Mouse (Mus musculus) heart, adult 2 months (tissue): ENCODE results near the gene Wars. TPM values are rescaled to one million over a fixed set of nuclear protein-coding genes. Genes with fewer than 3 reads are reported as not detected.

ENCODE experiments used
- DNase-seq, 2 experiments: peaks; one replicate each; pipeline ENCODE4 v3.0.0; 2021
- H3K27ac ChIP-seq: fragments of 200-600 bp; 2 replicates; pipeline ENCODE4 v1.8.1; 2022
- H3K27me3 ChIP-seq: fragments of 200-500 bp; 2 replicates; pipeline ENCODE4 v1.6.1; 2012; ENCODE audit warnings: mild to moderate bottlenecking, low read length, inconsistent platforms, mixed read lengths; ENCODE audit not compliant: control insufficient read depth, insufficient read depth
- H3K36me3 ChIP-seq: fragments of 200-500 bp; 2 replicates; pipeline ENCODE4 v1.6.1; 2012; ENCODE audit warnings: low read length, inconsistent platforms; ENCODE audit not compliant: control insufficient read depth, insufficient read depth
- H3K4me1 ChIP-seq: fragments of 200-500 bp; 2 replicates; pipeline ENCODE4 v1.6.1; 2011; ENCODE audit warnings: low read length; ENCODE audit not compliant: control insufficient read depth, insufficient read depth
- H3K4me3 ChIP-seq: fragments of 200-600 bp; 2 replicates; pipeline ENCODE4 v1.8.1; 2022
- H3K79me2 ChIP-seq: fragments of 200-500 bp; replicated peaks from 2 replicates; pipeline ENCODE4 v1.6.1; 2012; ENCODE audit warnings: mild to moderate bottlenecking, inconsistent platforms, low read length, moderate library complexity, mixed read lengths; ENCODE audit not compliant: control insufficient read depth, insufficient read depth
- H3K9ac ChIP-seq: fragments of 200-500 bp; 2 replicates; pipeline ENCODE4 v1.6.1; 2012; ENCODE audit warnings: low read depth, mild to moderate bottlenecking, control low read depth, inconsistent platforms, low read length, mixed read lengths
- CTCF ChIP-seq: fragments of 200-600 bp; IDR thresholded peaks from 2 replicates; pipeline ENCODE4 v1.8.1; 2022; ENCODE audit warnings: antibody characterized with exemption, mild to moderate bottlenecking, moderate library complexity
- EP300 ChIP-seq: fragments of 200-500 bp; IDR thresholded peaks from 2 replicates; pipeline ENCODE4 v1.6.1; 2011; ENCODE audit warnings: low read depth, low read length, control low read depth; ENCODE audit not compliant: insufficient read depth
- POLR2A ChIP-seq: fragments of 200-500 bp; IDR thresholded peaks from 2 replicates; pipeline ENCODE4 v1.6.1; 2011; ENCODE audit warnings: mild to moderate bottlenecking, low read depth, low read length, control low read depth; ENCODE audit not compliant: insufficient read depth
- WGBS: fragments of 180-500 bp; shearing (Covaris S2); methylation state at CpG from one replicate; pipeline ENCODE4 v1.1.7; 2018; 5-methylcytosine and 5-hydroxymethylcytosine counted together
- intact Hi-C: fragments of 180-260 bp; cut with DNase I; formaldehyde crosslinking; loops from one replicate; pipeline ENCODE4 v1.15.1; 2025
- polyA plus RNA-seq: library from polyadenylated mRNA; depleted of rRNA; stranded (reverse); fragments of >200 nt; gene quantifications from 2 replicates; pipeline ENCODE4 v1.2.3, GENCODE M21; 2012
- total RNA-seq, 2 experiments: library from RNA; stranded (reverse); gene quantifications; 2 replicates each; pipeline ENCODE4 v1.2.3; 2021

Wars gene
- total and polyA plus RNA-seq, 3 experiments: 29.8 to 43.6 (median 42.4) TPM

DNA sequence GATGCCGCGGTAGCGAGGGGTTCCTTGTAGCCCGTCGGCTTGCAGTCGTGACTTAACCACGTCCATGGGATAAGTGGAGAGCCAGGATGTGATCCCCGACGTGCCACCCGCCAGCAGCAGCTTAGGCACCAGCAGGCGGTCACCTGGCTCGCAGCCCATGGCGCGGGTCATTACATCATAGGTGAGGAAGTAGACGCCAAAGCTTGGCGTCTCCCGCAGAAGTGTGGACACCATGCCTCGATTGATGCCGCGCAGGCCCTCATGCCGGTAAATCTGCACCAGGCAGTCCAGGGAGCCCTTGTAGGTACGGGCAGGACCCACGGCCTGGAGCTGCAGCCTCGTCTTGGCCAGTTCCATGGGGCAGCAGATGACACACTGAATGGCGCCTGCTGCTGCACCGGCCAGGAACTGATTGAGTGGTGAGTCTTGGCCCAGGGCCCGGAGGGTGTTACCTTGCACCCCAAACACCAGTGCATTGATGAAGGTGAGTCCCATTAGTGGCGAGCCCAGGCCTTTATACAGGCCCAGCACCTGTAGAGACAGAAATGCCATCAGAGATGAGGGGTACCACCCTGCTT is 66.9 kb downstream of the Wars start:
- 94% methylated on average over 28 of the region's 28 CpGs for WGBS

DNA sequence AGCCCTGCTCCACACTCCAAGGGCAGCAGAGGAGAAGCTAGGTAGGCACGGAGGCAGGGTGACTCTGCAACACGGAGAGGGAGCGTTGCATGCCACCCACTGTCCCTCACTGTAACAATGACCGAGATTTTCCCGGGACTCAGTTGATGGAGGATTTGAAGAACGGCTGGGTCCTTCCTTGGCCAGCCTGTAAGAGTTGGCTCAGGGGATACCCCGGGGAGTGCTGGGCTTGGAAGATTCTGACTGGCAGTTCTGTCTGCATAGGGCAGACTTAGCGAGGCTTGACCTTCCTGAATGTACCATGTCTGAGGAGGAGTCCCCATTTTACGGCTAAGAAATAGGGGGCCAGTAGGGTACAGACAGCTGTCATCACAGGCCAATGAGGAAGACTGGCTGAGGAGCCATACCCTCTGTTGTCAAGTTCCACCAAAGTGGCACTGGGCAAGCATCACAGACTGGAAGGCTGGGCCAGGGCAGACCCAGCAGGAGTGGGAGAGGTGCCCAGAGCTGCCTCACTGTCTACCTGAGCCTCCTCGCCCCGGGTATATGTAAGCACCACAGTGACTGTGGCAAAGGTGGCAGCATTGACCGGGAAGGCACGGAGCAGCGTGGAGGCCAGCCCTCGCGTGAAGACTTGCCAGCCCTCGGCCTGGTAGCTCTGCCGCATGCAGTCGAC is 67.6 kb downstream of the Wars start:
- no peak for DNase-seq
- intact Hi-C loops: no loop called here
- TF ChIP-seq EP300: no peak
- no peak for TF ChIP-seq POLR2A
- TF ChIP-seq CTCF: no peak

More for the DNA sequence above, 66.9 kb downstream of the Wars start:
- H3K79me2 ChIP-seq: no peaks in the 10 kb centered on the region
- no peak overlapping the region for H3K9ac ChIP-seq
- H3K4me1 ChIP-seq: peaks cover 2% of the 10 kb centered on the region; the same call in 1 of the 2 replicates
- H3K36me3 ChIP-seq: no peaks in the 10 kb centered on the region
- TF ChIP-seq CTCF (no peak), POLR2A (no peak), EP300 (no peak)
- DNase-seq: no peak
- no peaks in the 10 kb centered on the region for H3K27me3 ChIP-seq
- intact Hi-C loops: no loop called here
- H3K27ac ChIP-seq: no peak overlapping the region
- H3K4me3 ChIP-seq: no peak overlapping the region

DNA sequence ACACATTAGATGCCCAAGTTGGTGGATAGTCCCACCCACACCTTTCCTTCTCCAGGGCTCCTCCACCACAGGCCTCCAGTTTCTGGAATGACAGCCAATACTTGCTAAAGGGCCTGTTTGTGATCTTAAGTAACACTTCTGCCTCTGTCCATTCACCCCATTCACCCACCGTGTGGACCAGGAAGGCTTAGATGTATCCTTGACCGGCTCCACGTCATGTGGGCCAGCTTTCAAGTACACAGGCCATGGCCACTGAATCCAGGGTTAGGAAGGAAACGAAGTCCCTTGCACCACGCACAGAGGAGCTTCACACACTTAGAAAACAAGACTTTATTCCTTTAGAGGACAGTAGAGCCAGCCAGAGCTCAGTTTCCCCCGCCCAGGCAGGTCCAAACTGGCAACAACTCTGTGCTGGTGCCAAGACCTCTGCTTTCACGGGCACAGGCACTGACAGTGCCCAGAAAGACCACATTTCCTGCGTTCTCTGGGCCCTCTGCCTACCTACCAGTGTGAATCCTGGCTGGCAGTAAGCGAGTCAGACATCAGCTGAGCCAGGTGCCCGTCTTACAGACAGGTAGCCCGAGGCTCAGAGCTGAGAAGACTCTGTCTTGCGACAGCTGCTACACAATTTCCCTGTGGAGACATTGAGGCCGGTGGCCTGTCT is 68.3 kb downstream of the Wars start:
- H3K36me3 ChIP-seq: no peaks in the 10 kb centered on the region
- no peak overlapping the region for H3K27ac ChIP-seq
- 92% methylated on average over 13 of the region's 13 CpGs for WGBS
- no peaks in the 10 kb centered on the region for H3K79me2 ChIP-seq
- DNase-seq: no peak
- intact Hi-C loops: no loop called here
- TF ChIP-seq POLR2A (no peak), EP300 (no peak), CTCF (no peak)
- H3K27me3 ChIP-seq: no peaks in the 10 kb centered on the region
- no peak overlapping the region for H3K4me3 ChIP-seq
- H3K9ac ChIP-seq: no peak overlapping the region
- peaks cover 2% of the 10 kb centered on the region; the same call in 1 of the 2 replicates for H3K4me1 ChIP-seq

More for the DNA sequence above, 67.6 kb downstream of the Wars start:
- 95% methylated on average over 19 of the region's 19 CpGs for WGBS
- Histone ChIP-seq H3K9ac (no peak overlapping the region), H3K4me1 (peaks cover 2% of the 10 kb centered on the region; the same call in 1 of the 2 replicates), H3K4me3 (no peak overlapping the region), H3K27ac (no peak overlapping the region), H3K79me2 (no peaks in the 10 kb centered on the region), H3K27me3 (no peaks in the 10 kb centered on the region), H3K36me3 (no peaks in the 10 kb centered on the region)

DNA sequence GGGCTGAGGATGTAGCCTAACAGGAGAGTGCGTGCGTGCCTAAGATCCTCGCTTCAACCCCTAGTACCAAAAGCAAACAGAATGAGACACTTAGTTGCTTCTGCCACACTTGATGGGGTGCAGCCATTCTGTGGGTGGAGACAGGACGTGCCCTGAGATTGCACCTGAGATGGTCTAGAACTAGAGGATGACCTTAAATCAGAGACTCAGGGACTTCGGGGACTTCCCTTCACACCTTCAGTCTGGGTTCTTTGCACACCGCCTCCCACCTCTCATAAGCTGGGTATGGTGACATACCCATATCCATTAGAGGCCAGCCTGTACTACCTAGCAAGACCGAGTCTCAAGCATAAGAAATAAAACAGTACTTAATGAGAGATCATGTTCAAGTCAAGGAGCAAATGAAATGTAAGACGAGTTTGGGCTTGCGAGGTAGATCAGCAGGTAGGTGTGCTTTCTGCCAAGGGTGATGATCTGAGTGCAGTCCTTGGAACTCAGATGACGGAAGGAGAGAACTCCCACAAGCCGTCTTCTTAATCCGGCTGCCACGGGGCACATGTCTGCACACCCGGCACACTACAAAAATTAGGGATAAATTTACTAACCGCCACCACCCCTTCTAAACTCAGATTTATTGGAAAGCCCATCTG is 69.6 kb downstream of the Wars start:
- Histone ChIP-seq H3K9ac (no peak overlapping the region), H3K36me3 (no peaks in the 10 kb centered on the region), H3K4me1 (peaks cover 2% of the 10 kb centered on the region; the same call in 1 of the 2 replicates), H3K79me2 (no peaks in the 10 kb centered on the region), H3K4me3 (no peak overlapping the region), H3K27me3 (no peaks in the 10 kb centered on the region), H3K27ac (no peak overlapping the region)
- WGBS: 91% methylated on average over 15 of the region's 15 CpGs
- DNase-seq: no peak
- intact Hi-C loops: no loop called here
- TF ChIP-seq CTCF (no peak), EP300 (no peak), POLR2A (no peak)

DNA sequence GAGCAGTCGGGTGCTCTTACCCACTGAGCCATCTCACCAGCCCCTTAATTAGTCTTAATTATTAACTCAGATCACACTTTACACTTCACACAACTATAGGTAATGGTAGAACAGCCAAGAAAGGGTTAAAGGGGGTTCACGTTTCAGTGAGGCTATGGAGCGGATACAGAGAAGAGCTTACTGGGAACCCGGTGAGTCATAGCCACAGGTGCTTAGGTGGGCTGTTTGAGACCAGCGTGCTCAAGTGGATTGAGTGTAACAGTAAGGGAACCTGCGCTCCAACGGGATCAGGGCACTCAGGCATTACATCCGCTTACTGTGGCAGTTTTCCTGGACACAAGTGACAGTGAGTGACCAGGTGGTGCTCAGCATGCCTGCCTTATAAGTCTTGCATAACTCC is 70.9 kb downstream of the Wars start:
- Histone ChIP-seq H3K4me1 (peaks cover 2% of the 10 kb centered on the region; the same call in 1 of the 2 replicates), H3K79me2 (no peaks in the 10 kb centered on the region), H3K27ac (no peak overlapping the region), H3K4me3 (no peak overlapping the region), H3K36me3 (no peaks in the 10 kb centered on the region), H3K9ac (no peak overlapping the region), H3K27me3 (no peaks in the 10 kb centered on the region)
- TF ChIP-seq EP300: no peak
- TF ChIP-seq CTCF: no peak
- TF ChIP-seq POLR2A: no peak
- DNase-seq: no peak
- intact Hi-C loops: no loop called here
- WGBS: 69% methylated on average over 8 of the region's 8 CpGs
